Mouse (Mus musculus) retina, adult 2 months (tissue): Measurements from ENCODE around the gene Nat8f4.
"Not testable (repeated sequence)": the region's sequence is repeated elsewhere in the genome, so short reads cannot be mapped to it uniquely, and the experiment has no call there.

ENCODE experiments used
- DNase-seq: peaks from one replicate; pipeline ENCODE4 v3.0.0-alpha.2; 2012; ENCODE audit warnings: low read depth, low spot score

Nat8f4 gene

DNA sequence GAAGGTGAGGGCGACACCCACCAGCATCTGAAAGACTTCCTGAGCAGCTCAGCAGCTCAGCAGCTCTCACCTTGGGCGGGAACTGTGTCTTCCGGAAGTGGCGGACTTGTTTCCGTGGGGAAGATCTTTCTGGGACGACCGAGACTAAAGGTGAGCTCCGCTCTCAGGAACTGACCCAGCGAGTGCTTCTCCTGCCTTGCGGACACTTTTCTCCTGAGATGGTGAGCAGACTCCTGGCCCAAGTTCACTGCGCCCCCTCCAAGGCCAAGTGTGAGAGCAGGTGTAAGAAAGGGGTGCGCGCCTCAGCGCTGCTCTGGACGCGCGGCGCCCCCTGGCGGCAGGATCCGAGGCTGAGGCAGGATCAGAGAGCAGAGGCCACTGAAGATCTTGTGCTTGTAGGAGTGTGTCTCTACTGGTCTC lies at the start of gene Nat8f4:
Nat8f4 (minus strand) TSS at position 243 of the 420 bp plus-strand sequence.
- not testable (repeated sequence) for DNase-seq

GRCm38 (mm10) chr6:85948549-85948948 lies 43.9 kb upstream of the Nat8f4 start:
- no peak for DNase-seq

DNA sequence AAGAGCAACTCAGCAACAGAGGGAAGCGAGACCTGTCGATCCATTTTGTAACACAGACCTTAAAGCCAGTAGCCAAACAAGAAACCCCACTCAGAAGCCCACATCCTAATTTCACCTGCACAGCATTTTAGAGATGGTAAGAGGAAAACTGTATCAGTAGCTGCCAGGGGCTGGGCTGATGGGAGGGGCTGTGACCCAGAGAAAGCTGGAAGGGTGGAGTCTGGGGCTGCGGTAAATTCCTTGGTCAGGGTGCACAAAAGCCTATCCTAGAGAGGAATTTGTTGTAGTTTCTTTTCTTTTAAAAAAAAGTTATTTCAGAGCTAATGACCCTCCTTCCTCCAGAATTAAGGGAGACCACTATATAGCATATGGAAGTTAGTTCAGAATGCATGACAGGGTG lies 37.8 kb upstream of the Nat8f4 start:
- DNase-seq = no peak

DNA sequence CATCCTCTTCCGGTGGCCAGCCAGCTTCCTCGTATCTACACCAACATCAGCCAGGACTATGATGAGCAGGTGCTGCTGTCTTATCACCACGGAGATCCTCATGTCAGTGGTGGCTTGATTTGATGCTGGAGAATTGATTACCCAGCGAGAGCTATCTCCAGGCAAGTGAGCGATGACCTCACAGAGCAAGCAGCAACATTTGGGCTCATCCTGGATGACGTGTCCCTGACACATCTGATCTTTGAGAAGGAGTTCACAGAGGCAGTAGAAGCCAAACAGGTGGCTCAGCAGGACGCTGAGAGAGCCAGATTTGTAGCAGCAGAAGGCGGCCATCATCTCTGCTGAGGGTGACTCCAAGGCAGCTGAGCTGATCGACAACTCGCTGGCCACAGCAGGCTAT lies 34.0 kb upstream of the Nat8f4 start:
- DNase-seq = no peak

- DNase-seq = not testable (repeated sequence)
Measured at GRCm38 (mm10) chr6:85936508-85937465, 32.1 kb upstream of the Nat8f4 start.

DNA sequence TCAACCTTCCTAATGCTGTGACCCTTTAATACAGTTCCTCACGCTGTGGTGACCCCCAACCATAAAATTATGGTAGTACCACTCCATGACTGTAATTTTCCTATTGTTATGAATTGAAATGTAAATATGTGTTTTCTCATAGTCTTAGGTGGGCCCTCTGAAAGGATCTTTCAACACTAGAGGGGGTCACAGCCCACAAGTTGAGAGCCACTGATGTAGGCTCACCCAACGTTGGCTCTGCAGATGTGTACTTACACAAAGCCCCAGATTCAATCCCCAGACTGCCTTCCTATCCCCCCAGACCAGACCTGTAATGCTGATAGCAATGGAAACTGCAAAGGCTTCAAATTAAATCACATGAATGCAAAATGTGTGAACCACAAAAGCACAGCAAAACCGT lies 31.0 kb upstream of the Nat8f4 start:
- no peak for DNase-seq

DNA sequence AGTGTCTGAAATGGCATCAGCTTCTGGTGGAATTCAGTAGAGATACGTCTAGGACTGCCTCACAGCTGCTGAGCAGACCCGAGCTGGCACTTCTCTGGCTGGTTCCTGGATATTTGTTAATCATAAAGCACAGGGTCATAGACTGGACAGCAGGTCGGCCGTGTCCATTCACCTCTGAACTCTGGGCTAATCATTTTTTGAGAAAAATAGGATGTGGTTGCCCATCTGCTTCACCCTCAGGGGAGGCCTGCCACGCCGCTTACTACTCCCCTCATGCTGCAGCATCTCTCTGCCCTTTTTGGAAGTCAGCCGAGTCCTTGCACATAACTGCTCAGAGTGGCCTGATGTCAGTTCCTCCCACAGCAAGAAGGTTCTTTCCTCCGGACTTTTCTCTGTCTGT lies 29.4 kb upstream of the Nat8f4 start:
- DNase-seq = no peak

GRCm38 (mm10) chr6:85929312-85929711 lies 24.6 kb upstream of the Nat8f4 start:
- DNase-seq = no peak

- no peak for DNase-seq
Measured at GRCm38 (mm10) chr6:85927476-85928464, 23.1 kb upstream of the Nat8f4 start.

DNA sequence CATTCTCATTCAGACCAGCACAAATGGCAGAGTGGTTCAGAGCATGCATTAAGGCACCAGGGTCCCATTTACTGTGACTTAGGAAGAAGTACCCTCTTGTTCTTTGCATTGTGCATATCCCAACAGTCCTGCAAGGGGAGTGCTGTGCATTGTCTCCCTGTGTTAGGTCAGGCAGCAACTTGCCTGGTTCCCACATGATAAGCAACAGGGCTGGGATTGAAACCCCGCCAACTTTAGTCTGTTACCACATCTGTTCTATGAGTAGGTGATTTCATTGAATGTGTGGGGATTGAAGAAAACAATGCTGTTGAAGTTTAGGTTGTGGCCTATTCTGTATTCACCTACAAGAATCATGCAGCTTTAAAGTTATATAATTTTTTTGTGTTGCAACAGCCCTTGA lies 22.0 kb upstream of the Nat8f4 start:
- no peak for DNase-seq

DNA sequence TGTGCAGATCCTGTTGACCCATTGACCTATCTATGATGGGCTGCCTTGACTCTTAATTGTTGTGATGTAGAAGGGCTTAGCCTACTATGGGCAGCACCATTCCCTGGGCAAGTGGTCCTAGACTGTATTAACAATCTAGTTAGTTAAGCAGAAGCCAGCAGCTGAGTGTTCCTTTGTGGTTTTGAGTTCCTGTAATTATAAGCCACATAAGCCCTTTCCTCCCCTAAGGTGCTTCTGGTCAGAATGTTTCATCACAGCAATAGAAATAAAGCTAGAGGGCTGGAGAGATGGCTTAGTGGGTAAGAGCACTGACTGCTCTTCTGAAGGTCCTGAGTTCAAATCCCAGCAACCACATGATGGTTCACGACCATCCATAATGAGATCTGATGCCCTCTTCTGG lies 19.0 kb upstream of the Nat8f4 start:
- no peak for DNase-seq

GRCm38 (mm10) chr6:85919401-85919800 lies 14.7 kb upstream of the Nat8f4 start:
- no peak for DNase-seq

- not testable (repeated sequence) for DNase-seq
Measured at GRCm38 (mm10) chr6:85918341-85918740, 13.7 kb upstream of the Nat8f4 start.

GRCm38 (mm10) chr6:85916596-85916995 lies 11.9 kb upstream of the Nat8f4 start:
- no peak for DNase-seq

GRCm38 (mm10) chr6:85915539-85916513 lies 11.1 kb upstream of the Nat8f4 start, which contains the start of gene Nat8f1:
TSS of gene Nat8f1 (minus strand) at chr6:85915687.
- peak; percentile 73 for DNase-seq

- DNase-seq = no peak
Measured at GRCm38 (mm10) chr6:85915141-85915538, 10.5 kb upstream of the Nat8f4 start.

GRCm38 (mm10) chr6:85911587-85911986 lies 6.9 kb upstream of the Nat8f4 start, which contains the start of gene Tprkb:
TSS of gene Tprkb (plus strand) at chr6:85911865.
- DNase-seq = no peak

DNA sequence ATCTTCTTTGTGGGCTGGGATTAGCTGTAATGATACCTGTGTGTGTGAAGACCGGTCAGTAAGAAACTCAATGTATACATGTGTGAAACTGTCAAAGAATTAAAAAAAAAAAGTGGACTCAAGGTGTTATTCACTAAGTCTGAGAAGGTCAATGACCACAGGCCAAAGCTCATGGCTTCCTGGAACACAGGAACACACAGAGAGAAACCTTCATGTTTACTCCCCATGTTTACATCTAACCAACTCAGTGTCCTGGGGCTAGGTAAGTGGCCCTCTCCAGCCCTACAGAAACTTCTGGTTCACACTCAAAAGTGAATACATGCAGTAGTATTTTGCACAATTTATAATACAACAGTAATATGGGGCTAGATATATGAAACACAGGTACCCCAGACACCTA lies 5.0 kb upstream of the Nat8f4 start:
- DNase-seq = no peak

GRCm38 (mm10) chr6:85908341-85908740 lies 3.7 kb upstream of the Nat8f4 start:
- DNase-seq = no peak

- DNase-seq = not testable (repeated sequence)
Measured at GRCm38 (mm10) chr6:85906911-85907351, 2.2 kb upstream of the Nat8f4 start.

DNA sequence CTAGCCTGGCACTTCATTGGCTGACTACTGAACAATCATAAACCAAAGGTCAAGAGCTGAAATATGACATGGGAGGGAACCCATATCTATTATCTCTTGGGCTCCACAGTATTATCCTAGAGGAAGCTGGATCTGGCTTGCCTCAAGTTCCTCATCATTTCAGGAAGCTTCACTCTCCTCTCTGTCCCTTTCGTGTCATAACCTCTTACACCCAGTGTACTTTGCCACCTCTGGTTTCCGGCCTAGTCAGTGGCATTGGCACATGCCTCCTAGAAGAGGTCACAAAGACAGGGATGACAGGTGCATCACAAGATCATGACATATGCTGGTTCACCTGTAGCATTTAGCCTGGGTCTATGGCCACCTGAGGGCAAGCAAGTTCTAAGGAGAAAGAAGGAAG lies 2.4 kb downstream of the Nat8f4 start:
- DNase-seq = no peak
